Mouse (Mus musculus): ENCODE data around the gene Gm9745. TPM values are rescaled to one million over a fixed set of nuclear protein-coding genes. Genes with fewer than 3 reads are reported as not detected.
"Not testable (repeated sequence)": the region's sequence is repeated elsewhere in the genome, so short reads cannot be mapped to it uniquely, and the experiment has no call there.

Gene Gm9745
- polyA plus RNA-seq, 1 experiment from 2014 or later = not detected

DNA sequence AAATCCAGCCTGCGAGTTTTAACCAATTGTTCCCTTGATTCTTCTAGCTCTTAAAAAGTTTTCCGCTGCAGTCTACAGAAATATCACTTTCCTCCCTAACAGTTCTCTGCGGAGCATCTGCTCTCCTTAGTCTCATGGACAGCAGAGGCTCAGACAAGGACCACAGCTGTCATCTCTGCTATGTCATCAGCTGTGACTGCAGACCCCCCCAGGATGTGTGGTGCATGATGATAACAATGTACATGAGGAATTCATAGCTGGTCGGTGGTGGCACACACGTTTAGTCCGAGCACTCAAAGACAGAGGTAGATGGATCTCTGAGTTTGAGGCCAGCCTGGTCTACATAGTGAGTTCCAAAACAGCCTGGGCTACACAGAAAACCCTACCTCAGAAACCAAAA is 11.5 kb upstream of the Gm9745 start:
- not testable (repeated sequence) for H3K4me2 ChIP-seq; H3K4me3 ChIP-seq (replicated peaks); H3K9me3 ChIP-seq (replicated peaks); H3K4me1 ChIP-seq; H3K27me3 ChIP-seq (replicated peaks); H3K9ac ChIP-seq (replicated peaks); ATAC-seq (ENCODE audit: low FRiP score); H3K36me3 ChIP-seq; H3K27ac ChIP-seq (replicated peaks)
- WGBS = 97% methylated on average over 5 of the region's 6 CpGs

DNA sequence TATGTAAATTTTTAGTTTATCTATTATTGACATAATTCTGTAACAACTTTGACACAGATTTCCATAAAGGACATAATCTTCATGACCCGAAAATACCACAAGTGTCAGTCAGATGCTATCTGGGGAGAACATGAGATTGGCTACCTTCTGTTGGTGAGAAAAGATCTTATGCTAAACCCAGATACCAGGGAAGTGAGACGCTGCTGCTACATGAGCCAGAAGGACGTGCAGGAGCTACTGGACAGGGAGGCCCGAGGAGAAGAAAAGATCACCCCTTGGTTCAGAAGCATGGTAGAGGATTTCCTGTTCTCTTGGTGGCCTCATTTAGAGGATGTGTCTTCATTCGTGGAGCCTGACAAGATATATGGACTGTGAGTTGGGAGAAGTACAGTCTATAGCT is 11.0 kb upstream of the Gm9745 start:
- ATAC-seq (ENCODE audit: low FRiP score); H3K27ac ChIP-seq (replicated peaks): not testable (repeated sequence)
- 71% methylated on average over 1 of the region's 5 CpGs for WGBS

DNA sequence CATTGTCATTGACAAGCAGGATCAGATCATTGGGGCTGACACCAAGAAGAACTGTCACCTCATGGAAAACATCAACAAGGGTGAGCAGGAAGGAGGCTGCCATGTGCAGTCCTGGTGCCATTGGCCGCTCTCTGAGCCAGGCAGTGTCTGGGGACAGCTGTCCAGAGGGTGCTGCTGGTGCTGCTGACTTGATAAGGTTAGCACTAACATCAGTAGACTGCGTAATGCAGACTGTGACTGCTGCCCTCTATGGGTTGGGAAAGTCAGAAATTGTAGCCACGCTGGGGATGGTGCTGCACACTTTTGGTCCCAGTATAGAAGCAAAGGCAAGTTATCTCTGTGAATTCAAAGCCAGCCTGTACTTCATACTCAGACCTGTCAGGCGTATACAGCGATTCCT is 8.8 kb upstream of the Gm9745 start:
- not testable (repeated sequence) for ATAC-seq (ENCODE audit: low FRiP score); H3K9ac ChIP-seq (replicated peaks)
- no CpG with 5 or more reads among the region's 5 CpGs for WGBS

More for the DNA sequence above, 11.0 kb upstream of the Gm9745 start:
- not testable (repeated sequence) for H3K4me1 ChIP-seq; H3K9me3 ChIP-seq (replicated peaks); H3K9ac ChIP-seq (replicated peaks); H3K4me3 ChIP-seq (replicated peaks); H3K27me3 ChIP-seq (replicated peaks); H3K36me3 ChIP-seq; H3K4me2 ChIP-seq

DNA sequence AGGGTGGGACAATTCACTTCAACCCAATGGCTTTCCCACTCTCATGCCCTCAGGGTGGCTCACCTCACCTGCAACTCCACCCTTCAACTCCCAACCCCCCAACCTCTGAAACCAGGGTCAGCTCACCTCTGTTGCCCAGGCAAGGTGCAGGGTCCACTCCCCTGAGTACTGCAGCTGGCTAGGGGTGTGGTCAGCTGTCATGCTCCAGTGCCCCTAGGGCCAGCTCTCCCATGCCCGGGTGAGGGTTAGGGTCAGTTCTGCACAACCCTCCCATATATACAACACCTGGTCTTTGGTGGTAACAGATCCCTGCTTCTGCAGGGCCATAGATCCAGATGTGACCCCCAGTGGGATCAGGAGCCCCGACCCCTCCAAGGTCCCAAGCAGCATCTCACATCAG is 7.1 kb upstream of the Gm9745 start:
- H3K4me3 ChIP-seq (replicated peaks); H3K9ac ChIP-seq (replicated peaks); ATAC-seq (ENCODE audit: low FRiP score); H3K4me1 ChIP-seq; H3K36me3 ChIP-seq; H3K4me2 ChIP-seq; H3K9me3 ChIP-seq (replicated peaks); H3K27ac ChIP-seq (replicated peaks); H3K27me3 ChIP-seq (replicated peaks): not testable (repeated sequence)
- WGBS = 98% methylated on average over 2 of the region's 2 CpGs

More for the DNA sequence above, 8.8 kb upstream of the Gm9745 start:
- not testable (repeated sequence) for H3K4me2 ChIP-seq; H3K9me3 ChIP-seq (replicated peaks); H3K4me3 ChIP-seq (replicated peaks); H3K36me3 ChIP-seq; H3K27ac ChIP-seq (replicated peaks); H3K27me3 ChIP-seq (replicated peaks); H3K4me1 ChIP-seq

DNA sequence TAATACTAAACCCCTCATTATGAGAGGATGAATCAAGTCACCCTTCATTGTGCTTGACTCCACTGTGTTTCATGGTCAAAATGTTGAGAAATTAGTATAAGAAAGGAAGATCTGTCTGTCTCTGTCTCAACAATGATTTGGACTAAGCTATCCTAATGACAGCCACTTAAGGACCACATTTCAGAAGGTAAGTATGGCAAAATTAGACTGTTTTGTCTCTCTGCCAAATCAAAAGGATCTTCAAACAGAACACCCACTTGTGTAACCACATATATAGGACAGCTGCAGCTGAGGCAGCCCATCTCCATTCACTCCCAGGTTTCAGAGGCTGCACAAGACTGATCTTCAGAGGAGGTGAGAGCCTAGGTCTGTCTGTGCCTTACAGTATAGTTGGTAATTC is 4.5 kb upstream of the Gm9745 start, which contains the start of gene Idi2:
TSS of gene Idi2 (plus strand) at position 301 of the 400 bp plus-strand sequence.
- H3K4me1 ChIP-seq; ATAC-seq (ENCODE audit: low FRiP score); H3K4me3 ChIP-seq (replicated peaks); H3K9ac ChIP-seq (replicated peaks); H3K27ac ChIP-seq (replicated peaks); H3K27me3 ChIP-seq (replicated peaks); H3K9me3 ChIP-seq (replicated peaks); H3K4me2 ChIP-seq; H3K36me3 ChIP-seq: not testable (repeated sequence)

DNA sequence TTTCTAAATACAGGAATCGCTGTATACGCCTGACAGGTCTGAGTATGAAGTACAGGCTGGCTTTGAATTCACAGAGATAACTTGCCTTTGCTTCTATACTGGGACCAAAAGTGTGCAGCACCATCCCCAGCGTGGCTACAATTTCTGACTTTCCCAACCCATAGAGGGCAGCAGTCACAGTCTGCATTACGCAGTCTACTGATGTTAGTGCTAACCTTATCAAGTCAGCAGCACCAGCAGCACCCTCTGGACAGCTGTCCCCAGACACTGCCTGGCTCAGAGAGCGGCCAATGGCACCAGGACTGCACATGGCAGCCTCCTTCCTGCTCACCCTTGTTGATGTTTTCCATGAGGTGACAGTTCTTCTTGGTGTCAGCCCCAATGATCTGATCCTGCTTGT is 4.2 kb downstream of the Gm9745 start:
- WGBS = no CpG with 5 or more reads among the region's 5 CpGs
- not testable (repeated sequence) for H3K4me3 ChIP-seq (replicated peaks); H3K9me3 ChIP-seq (replicated peaks); H3K36me3 ChIP-seq; H3K27me3 ChIP-seq (replicated peaks); H3K9ac ChIP-seq (replicated peaks); H3K4me1 ChIP-seq; H3K4me2 ChIP-seq; ATAC-seq (ENCODE audit: low FRiP score); H3K27ac ChIP-seq (replicated peaks)

DNA sequence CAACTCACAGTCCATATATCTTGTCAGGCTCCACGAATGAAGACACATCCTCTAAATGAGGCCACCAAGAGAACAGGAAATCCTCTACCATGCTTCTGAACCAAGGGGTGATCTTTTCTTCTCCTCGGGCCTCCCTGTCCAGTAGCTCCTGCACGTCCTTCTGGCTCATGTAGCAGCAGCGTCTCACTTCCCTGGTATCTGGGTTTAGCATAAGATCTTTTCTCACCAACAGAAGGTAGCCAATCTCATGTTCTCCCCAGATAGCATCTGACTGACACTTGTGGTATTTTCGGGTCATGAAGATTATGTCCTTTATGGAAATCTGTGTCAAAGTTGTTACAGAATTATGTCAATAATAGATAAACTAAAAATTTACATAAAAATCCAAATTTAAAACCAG is 6.3 kb downstream of the Gm9745 start:
- not testable (repeated sequence) for H3K9ac ChIP-seq (replicated peaks); H3K9me3 ChIP-seq (replicated peaks); H3K4me3 ChIP-seq (replicated peaks); H3K36me3 ChIP-seq; H3K4me2 ChIP-seq; H3K27ac ChIP-seq (replicated peaks); H3K4me1 ChIP-seq; ATAC-seq (ENCODE audit: low FRiP score); H3K27me3 ChIP-seq (replicated peaks)
- 60% methylated on average over 1 of the region's 5 CpGs for WGBS

DNA sequence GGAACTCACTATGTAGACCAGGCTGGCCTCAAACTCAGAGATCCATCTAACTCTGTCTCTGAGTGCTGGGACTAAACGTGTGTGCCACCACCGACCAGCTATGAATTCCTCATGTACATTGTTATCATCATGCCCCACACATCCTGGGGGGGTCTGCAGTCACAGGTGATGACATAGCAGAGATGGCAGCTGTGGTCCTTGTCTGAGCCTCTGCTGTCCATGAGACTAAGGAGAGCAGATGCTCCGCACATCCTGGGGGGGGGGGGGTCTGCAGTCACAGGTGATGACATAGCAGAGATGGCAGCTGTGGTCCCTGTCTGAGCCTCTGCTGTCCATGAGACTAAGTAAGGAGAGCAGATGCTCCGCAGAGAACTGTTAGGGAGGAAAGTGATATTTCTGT is 6.9 kb downstream of the Gm9745 start:
- H3K36me3 ChIP-seq; ATAC-seq (ENCODE audit: low FRiP score); H3K9ac ChIP-seq (replicated peaks); H3K4me3 ChIP-seq (replicated peaks); H3K27ac ChIP-seq (replicated peaks); H3K4me2 ChIP-seq; H3K27me3 ChIP-seq (replicated peaks); H3K9me3 ChIP-seq (replicated peaks); H3K4me1 ChIP-seq: not testable (repeated sequence)
- WGBS = 86% methylated on average over 4 of the region's 4 CpGs

DNA sequence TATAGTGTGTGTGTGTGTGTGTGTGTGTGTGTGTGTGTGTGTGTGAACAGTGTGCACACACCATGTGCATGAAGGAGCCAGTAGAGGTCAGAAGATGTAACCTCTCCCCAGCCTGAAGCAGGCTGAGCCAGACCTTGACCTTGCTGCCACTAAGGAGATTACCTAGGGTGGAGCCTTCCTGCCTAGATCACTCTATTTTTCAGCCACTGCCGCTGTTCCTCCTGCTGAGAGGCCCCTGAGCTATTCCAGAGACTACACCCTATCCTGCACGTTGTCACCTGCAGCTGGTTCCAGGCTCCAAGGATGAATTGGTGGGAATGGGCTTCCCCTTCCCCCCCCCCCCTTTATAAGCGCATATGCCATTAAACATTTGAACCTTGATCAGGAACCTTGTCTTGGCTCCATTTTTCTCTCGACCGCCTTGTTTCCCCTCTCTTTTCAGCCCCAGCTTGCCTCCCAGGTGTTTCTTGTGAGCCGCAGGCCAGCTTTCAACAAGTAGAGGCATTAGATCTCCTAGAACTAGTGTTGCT is 10.4 kb downstream of the Gm9745 start:
- WGBS = 88% methylated on average over 6 of the region's 6 CpGs
- not testable (repeated sequence) for H3K27ac ChIP-seq (replicated peaks); H3K9ac ChIP-seq (replicated peaks); H3K27me3 ChIP-seq (replicated peaks); H3K4me2 ChIP-seq; ATAC-seq (ENCODE audit: low FRiP score); H3K36me3 ChIP-seq; H3K9me3 ChIP-seq (replicated peaks); H3K4me3 ChIP-seq (replicated peaks); H3K4me1 ChIP-seq

DNA sequence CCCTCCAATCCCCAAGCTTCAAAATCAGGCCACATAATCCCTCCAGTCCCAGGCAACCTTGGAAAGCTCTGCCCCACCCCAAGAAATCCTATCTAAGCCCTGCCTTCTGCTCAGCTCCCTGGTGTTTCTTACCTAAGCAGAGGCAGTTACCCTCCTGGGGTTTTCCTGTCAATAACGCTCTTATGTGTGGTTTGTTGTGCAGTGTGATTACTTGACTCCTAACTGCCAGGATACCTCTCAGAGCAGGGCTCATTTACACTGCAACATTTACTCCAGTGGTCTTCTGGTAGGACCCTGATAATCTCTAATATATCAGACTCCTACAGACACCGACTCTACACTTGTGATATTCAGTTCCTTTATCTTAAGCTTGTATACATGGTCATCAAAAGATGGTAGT is 14.5 kb downstream of the Gm9745 start:
- no peaks in the 10 kb centered on the region for H3K36me3 ChIP-seq
- H3K4me2 ChIP-seq = no peak overlapping the region
- no peak overlapping the region for H3K27ac ChIP-seq (replicated peaks)
- no peaks in the 10 kb centered on the region for H3K9me3 ChIP-seq (replicated peaks)
- WGBS = 63% methylated on average over 2 of the region's 2 CpGs
- H3K9ac ChIP-seq (replicated peaks) = no peak overlapping the region
- H3K4me3 ChIP-seq (replicated peaks) = no peak overlapping the region
- no peaks in the 10 kb centered on the region for H3K27me3 ChIP-seq (replicated peaks)
- H3K4me1 ChIP-seq = no peaks in the 10 kb centered on the region
- no peak for ATAC-seq (ENCODE audit: low FRiP score)

DNA sequence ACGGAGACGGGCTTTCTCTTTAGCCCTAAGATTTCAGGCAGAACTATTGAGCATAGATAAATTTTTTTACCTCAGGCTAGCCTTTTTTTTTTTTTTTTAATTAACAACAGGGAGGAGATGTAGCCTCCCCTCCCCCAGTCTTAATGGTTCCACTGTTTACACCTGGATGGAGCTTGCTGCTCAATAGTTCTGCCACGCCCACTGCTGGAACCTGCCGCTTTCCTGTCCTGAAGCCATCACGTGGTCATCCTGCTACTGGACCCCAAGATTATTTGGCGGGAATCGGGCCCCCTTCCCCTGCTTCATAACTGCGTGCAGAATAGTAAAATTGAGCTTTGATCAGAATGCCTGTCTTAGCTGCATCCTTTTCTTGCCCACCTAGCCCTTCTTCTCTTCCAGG is 34.1 kb downstream of the Gm9745 start:
- not testable (repeated sequence) for H3K9ac ChIP-seq (replicated peaks); H3K27me3 ChIP-seq (replicated peaks); H3K9me3 ChIP-seq (replicated peaks); H3K36me3 ChIP-seq; H3K4me2 ChIP-seq; H3K4me1 ChIP-seq; ATAC-seq (ENCODE audit: low FRiP score); H3K4me3 ChIP-seq (replicated peaks); H3K27ac ChIP-seq (replicated peaks)
- 91% methylated on average over 8 of the region's 8 CpGs for WGBS

DNA sequence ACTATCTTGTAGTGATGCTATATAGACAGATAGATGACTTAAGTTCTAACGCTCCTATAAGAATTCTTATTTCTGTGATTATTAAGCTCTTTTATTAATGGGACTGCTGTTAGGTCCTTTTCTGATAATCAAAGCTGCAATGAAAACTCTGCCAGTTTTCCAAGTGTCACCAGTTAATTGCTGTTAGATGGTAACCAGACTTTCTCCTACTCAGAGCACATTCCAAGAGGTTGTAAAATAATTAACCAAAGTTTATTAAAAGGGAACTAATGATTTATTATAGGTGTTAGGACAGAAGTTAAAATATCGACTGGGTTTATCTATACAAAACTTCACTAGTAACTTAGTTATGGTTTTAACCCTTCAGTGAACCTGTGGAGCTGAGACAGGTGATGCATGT is 42.0 kb downstream of the Gm9745 start:
- H3K27ac ChIP-seq (replicated peaks); H3K9ac ChIP-seq (replicated peaks); H3K36me3 ChIP-seq; H3K4me3 ChIP-seq (replicated peaks); H3K4me2 ChIP-seq; ATAC-seq (ENCODE audit: low FRiP score); H3K9me3 ChIP-seq (replicated peaks); H3K27me3 ChIP-seq (replicated peaks); H3K4me1 ChIP-seq: not testable (repeated sequence)
- WGBS = 94% methylated on average over 2 of the region's 2 CpGs

Measured in neural tube, embryonic 15.5 days (tissue).